Mouse (Mus musculus): Measurements from ENCODE around the gene 1110059G10Rik. TPM values are rescaled to one million over a fixed set of nuclear protein-coding genes. Genes with fewer than 3 reads are reported as not detected.
A peak's percentile ranks its signal among the peaks of the same experiment; 100 is the strongest.

The 1110059G10Rik gene
- total RNA-seq (2021) = 1 to 10 TPM; 7.6 to 8.5 TPM
- long read RNA-seq, experiment 1, transcript 1110059G10Rik-201 (3 exons, 3,361 nt) = major isoform, 8 of 8 reads
- long read RNA-seq, experiment 1, partial matches to known transcripts = 0 of 8 reads
- long read RNA-seq, experiment 1, other reads (novel, unspliced or antisense) = 0 of 8 reads
- long read RNA-seq, experiment 2, transcript 1110059G10Rik-201 (3 exons, 3,361 nt) = major isoform, 13 of 17 reads
- long read RNA-seq, experiment 2, partial matches to known transcripts = 3 of 17 reads
- long read RNA-seq, experiment 2, other reads (novel, unspliced or antisense) = 1 of 17 reads

GRCm38 (mm10) chr9:122950643-122951475, at the start of gene 1110059G10Rik, which contains the start of gene Kif15:
Gene 1110059G10Rik, minus strand, starts transcription at chr9:122951000.
Gene Kif15, plus strand, starts transcription at chr9:122951046.
- peak; percentile 86 to 94 for DNase-seq

DNA sequence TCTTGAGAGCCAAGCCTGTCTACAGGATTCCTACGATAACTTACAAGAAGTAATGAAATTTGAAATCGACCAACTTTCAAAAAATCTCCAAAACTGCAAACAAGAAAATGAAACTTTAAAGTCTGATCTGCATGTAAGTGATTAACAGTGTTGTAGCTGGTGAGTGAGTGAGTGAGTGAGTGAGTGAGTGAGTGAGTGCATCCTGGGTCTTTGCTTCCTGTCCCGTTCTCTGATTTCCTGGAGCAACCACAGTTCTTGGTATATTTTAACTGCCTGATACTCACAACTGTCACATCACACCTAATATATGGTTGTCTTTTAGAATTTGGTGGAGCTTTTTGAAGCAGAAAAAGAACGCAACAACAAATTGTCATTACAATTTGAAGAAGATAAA, 48.4 kb upstream of the 1110059G10Rik start:
- DNase-seq = no peak
- intact Hi-C loops (cut with DNase I) = no loop called here

More at GRCm38 (mm10) chr9:122950643-122951475, at the start of gene 1110059G10Rik, which contains the start of gene Kif15:
- intact Hi-C loops (cut with DNase I) = no loop called here

GRCm38 (mm10) chr9:122998406-122999192, 47.8 kb upstream of the 1110059G10Rik start:
- DNase-seq = no peak
- intact Hi-C loops (cut with DNase I) = no loop called here

DNA sequence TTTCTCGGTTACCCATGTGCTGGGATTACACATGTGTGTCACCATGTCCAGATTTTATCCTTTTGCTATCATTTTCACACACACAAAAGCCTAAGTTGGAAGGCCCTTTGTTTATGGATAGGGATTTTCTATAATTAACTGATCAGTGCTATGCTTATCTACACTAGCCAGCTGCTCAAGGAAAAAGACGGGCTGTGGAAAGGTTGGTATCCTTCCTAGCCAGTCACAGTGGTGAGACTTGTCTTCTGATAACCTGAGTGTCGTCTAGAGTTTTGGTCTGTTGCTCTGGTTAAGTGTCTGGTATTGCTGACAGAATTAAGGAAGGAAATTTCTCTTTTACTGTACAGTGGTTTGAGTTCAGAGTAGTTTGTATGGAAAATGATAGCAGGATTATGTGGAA, 21.9 kb downstream of the 1110059G10Rik start:
- no peak for DNase-seq
- intact Hi-C loops (cut with DNase I) = no loop called here

GRCm38 (mm10) chr9:122922936-122923381, 27.8 kb downstream of the 1110059G10Rik start, which contains the start of gene Zfp105:
Gene Zfp105, plus strand, starts transcription at chr9:122923072.
- DNase-seq = peak; percentile 34 to 66
- intact Hi-C loops (cut with DNase I) = no loop called here

- intact Hi-C loops (cut with DNase I) = no loop called here
- no peak for DNase-seq
Measured at GRCm38 (mm10) chr9:122922436-122922835, 28.4 kb downstream of the 1110059G10Rik start.

DNA sequence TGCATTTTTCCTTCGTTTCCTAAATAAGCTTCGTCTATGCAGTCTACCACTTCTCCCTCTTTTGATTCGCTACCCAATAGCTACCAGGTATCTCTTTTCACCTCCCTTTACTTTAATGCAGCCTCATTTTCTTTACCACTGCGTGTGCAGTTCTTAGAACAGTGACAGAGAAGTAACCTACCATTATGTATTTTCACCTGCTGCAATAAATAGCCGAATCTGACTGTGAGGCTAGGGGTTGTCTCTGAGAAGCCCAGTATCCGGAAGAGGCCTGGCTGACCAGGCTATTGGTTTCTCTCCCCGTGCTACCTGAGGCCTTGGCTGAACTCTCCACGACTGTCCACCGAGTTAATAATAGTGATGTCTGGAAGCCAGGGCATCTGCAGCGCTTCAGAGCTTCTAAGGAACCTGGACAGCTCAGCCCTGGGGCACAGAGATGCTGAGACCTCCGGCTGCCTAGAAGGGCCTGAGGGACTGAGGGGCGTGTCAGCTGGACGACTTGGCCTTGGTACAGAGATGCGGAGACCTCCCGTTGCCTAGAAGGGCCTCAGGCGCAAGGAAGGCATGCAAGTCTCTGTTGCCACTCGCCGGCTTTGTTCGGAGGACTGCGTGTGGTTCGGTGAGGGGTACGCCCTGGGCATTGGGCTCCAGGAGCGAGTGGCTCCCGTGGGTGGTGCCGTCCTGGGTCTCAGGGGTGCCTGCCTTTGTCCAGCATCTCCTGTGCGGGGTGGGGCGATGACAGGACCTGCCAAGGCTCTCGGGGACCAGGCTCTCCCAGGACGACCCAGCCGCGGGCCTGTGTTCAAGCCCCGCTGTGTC, 47.9 kb downstream of the 1110059G10Rik start:
- DNase-seq = peak; percentile 16 to 24
- intact Hi-C loops (cut with DNase I) = no loop called here

DNA sequence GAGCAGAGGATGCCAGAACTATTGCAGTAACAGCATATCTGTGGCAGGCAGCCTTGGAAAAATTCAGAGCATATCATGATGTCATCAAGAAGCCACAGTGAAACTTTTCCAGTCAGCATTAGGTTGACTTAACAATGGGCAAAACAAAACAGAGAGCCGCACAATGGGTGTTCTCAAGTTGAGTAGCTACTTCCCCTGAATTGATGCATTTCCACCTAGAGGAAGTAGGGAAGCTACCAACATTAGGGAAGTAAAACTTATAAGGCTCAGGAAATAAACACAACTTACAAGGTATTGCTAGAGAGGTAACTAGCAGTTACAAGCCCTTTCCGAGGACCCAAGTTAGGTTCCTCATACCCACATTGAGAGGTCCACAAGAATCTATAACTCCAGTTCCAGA, 49.8 kb downstream of the 1110059G10Rik start:
- intact Hi-C loops (cut with DNase I) = no loop called here

More for the DNA sequence above, 49.8 kb downstream of the 1110059G10Rik start:
- no peak for DNase-seq

Other genes with a start within 250 kb of the 1110059G10Rik start
- not detected for gene Topaz1, start 203.7 kb downstream of the 1110059G10Rik start, total RNA-seq (2021)
- gene Tcaim, start 145.5 kb downstream of the 1110059G10Rik start, total RNA-seq (2021) = 10 to 100 TPM; 22.4 to 26.4 TPM
- gene Gm35549, start 107.0 kb downstream of the 1110059G10Rik start, total RNA-seq (2021) = not detected
- gene Zfp445, start 85.0 kb downstream of the 1110059G10Rik start, total RNA-seq (2021) = 10 to 100 TPM; 27.6 to 35.0 TPM
- gene Zkscan7, start 65.3 kb downstream of the 1110059G10Rik start, total RNA-seq (2021) = 1 to 10 TPM; 3.3 to 3.4 TPM
- 1 to 10 TPM in 1 of 2 experiments, under 1 TPM in 1; 0.84 to 1.0 TPM for gene Zfp105, start 27.9 kb downstream of the 1110059G10Rik start, total RNA-seq (2021)
- under 1 TPM; 0.36 to 0.52 TPM for gene Kif15, start within 50 bp of the 1110059G10Rik start, total RNA-seq (2021)
- gene Tmem42, start 70.3 kb upstream of the 1110059G10Rik start, total RNA-seq (2021) = 10 to 100 TPM in 1 of 2 experiments, 1 to 10 TPM in 1; 9.2 to 10.6 TPM
- gene Tgm4, start 83.7 kb upstream of the 1110059G10Rik start, total RNA-seq (2021) = not detected
- gene Zdhhc3, start 162.2 kb upstream of the 1110059G10Rik start, total RNA-seq (2021) = 10 to 100 TPM; 47.5 to 56.3 TPM
- gene Exosc7, start 162.2 kb upstream of the 1110059G10Rik start, total RNA-seq (2021) = 10 to 100 TPM; 16.6 to 19.7 TPM
- gene Clec3b, start 199.9 kb upstream of the 1110059G10Rik start, total RNA-seq (2021) = 10 to 100 TPM; 36.8 to 42.0 TPM